Mouse (Mus musculus) olfactory bulb, adult 2 months (tissue): Measurements from ENCODE around the gene Vwa7. TPM values are rescaled to one million over a fixed set of nuclear protein-coding genes. Genes with fewer than 3 reads are reported as not detected.

Experiments
- H3K27ac ChIP-seq: fragments of 200-500 bp; 2 replicates; pipeline ENCODE4 v1.5.1; 2012; ENCODE audit warnings: low read depth, low read length; ENCODE audit not compliant: insufficient read depth
- H3K4me1 ChIP-seq: fragments of 200-500 bp; 2 replicates; pipeline ENCODE4 v1.6.1; 2012; ENCODE audit warnings: low read length; ENCODE audit not compliant: control insufficient read depth, insufficient read depth
- H3K4me3 ChIP-seq: fragments of 200-500 bp; 2 replicates; pipeline ENCODE4 v1.5.1; 2012; ENCODE audit warnings: mild to moderate bottlenecking, low read depth, low read length, moderate library complexity; ENCODE audit not compliant: insufficient read depth
- CTCF ChIP-seq: fragments of 200-500 bp; IDR thresholded peaks from 2 replicates; pipeline ENCODE4 v1.5.1; 2012; ENCODE audit warnings: low read depth, mild to moderate bottlenecking, low read length, moderate library complexity; ENCODE audit not compliant: insufficient read depth
- POLR2A ChIP-seq: fragments of 200-500 bp; IDR thresholded peaks from 2 replicates; pipeline ENCODE4 v1.6.1; 2012; ENCODE audit warnings: mild to moderate bottlenecking, low read depth, low read length, moderate library complexity; ENCODE audit not compliant: insufficient read depth
- WGBS: fragments of 180-500 bp; shearing (Covaris S2); methylation state at CpG from one replicate; pipeline ENCODE4 v1.1.7; 2018; 5-methylcytosine and 5-hydroxymethylcytosine counted together
- polyA plus RNA-seq: library from polyadenylated mRNA; stranded (reverse); fragments of >200 nt; gene quantifications from 2 replicates; pipeline ENCODE4 v1.2.4, GENCODE M21; 2012; ENCODE audit warnings: low replicate concordance; ENCODE audit not compliant: missing spikeins, insufficient read depth, insufficient read length

Gene Vwa7
- polyA plus RNA-seq, 1 experiment = not detected

- Histone ChIP-seq H3K4me3 (no peak overlapping the region), H3K27ac (no peak overlapping the region), H3K4me1 (peaks cover 8% of the 10 kb centered on the region; the same call in 1 of the 2 replicates)
- 75% methylated on average over 17 of the region's 17 CpGs for WGBS
- TF ChIP-seq CTCF = no peak
- no peak for TF ChIP-seq POLR2A
These were observed 52.0 kb downstream of the Vwa7 start for GRCm38 (mm10) chr17:35068213-35068914.

DNA sequence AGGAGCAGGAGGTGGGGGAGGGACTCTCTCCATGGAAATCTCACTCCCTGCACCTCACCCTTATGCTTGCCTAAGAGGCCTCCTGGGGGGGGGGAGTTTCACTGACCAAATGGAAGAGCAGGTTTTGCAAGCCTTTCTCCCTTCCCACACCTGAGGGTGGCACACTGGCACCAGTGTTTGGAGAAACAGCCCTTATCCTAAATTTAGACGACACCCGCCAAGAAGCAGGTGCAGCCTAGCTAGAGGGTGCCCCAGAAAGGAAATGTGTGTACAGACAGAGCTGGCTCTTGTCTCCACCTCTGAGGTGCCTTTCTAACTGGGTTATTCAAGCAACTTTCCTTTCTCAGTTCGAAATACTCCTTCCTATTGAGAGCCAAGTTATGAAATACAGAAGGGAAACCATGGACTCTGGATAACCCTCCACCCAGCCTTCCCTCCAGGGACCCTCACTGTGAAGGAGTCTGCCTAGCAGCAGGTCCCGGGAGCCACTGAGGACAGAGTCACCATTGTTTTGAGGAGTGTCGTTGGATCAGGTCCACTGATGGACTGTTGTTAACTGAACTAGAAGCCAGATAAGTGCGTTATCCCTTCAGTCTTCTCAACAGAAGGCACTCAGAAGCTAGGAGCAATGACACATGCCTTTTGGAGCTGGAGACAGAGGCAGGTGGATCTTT is 54.3 kb downstream of the Vwa7 start:
- H3K4me3 ChIP-seq = no peak overlapping the region
- WGBS = 45% methylated on average over 6 of the region's 6 CpGs
- TF ChIP-seq CTCF (no peak), POLR2A (no peak)
- no peak overlapping the region for H3K27ac ChIP-seq
- no peaks in the 10 kb centered on the region for H3K4me1 ChIP-seq

DNA sequence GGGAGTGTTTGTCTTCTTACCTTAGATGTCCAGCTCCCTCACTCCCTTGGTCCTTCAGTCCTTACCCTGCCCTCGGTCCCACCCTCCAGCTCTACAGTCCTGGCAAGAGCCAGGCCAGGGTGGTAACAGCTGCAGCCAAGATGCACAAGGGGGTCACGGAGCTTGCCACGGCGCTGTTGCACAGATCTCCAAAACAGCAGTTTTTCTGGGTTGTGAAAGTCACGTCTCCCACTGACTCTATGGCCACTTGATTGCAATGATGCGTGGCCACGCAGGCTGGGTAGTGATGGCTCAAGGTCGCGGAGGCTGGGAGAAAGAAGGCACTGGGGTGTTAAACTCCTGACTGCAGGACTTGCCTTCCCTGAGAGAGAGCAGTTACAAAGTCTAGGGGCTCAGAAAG is 55.1 kb downstream of the Vwa7 start:
- 86% methylated on average over 9 of the region's 9 CpGs for WGBS
- Histone ChIP-seq H3K4me1 (no peaks in the 10 kb centered on the region), H3K27ac (no peak overlapping the region), H3K4me3 (no peak overlapping the region)
- TF ChIP-seq POLR2A = no peak
- TF ChIP-seq CTCF = no peak

- no peak overlapping the region for H3K4me3 ChIP-seq
- no peak overlapping the region for H3K27ac ChIP-seq
- 73% methylated on average over 17 of the region's 17 CpGs for WGBS
- TF ChIP-seq POLR2A = no peak
- TF ChIP-seq CTCF = no peak
- peaks cover 10% of the 10 kb centered on the region; the same call in 1 of the 2 replicates for H3K4me1 ChIP-seq
These were observed 57.7 kb downstream of the Vwa7 start for GRCm38 (mm10) chr17:35074097-35074496.

Other genes starting within 250 kb of the Vwa7 start
- not detected in 2 replicates for gene Cyp21a1, start 212.0 kb upstream of the Vwa7 start, polyA plus RNA-seq
- gene Stk19, start 179.6 kb upstream of the Vwa7 start, polyA plus RNA-seq = not detected in 2 replicates
- not detected in 2 replicates for gene Dxo, start 179.6 kb upstream of the Vwa7 start, polyA plus RNA-seq
- not detected in 2 replicates for gene Skiv2l, start 166.4 kb upstream of the Vwa7 start, polyA plus RNA-seq
- not detected in 2 replicates for gene Nelfe, start 166.2 kb upstream of the Vwa7 start, polyA plus RNA-seq
- not detected in 2 replicates for gene Cfb, start 154.1 kb upstream of the Vwa7 start, polyA plus RNA-seq
- gene Zbtb12, start 137.1 kb upstream of the Vwa7 start, polyA plus RNA-seq = not detected in 2 replicates
- not detected in 2 replicates for gene Gm20547, start 134.5 kb upstream of the Vwa7 start, polyA plus RNA-seq
- gene C2, start 118.3 kb upstream of the Vwa7 start, polyA plus RNA-seq = not detected in 2 replicates
- 130 TPM in 1 of 2 replicates, not detected in the other for gene Ehmt2, start 118.1 kb upstream of the Vwa7 start, polyA plus RNA-seq
- gene Slc44a4, start 102.1 kb upstream of the Vwa7 start, polyA plus RNA-seq = not detected in 2 replicates
- gene Neu1, start 85.3 kb upstream of the Vwa7 start, polyA plus RNA-seq = not detected in 2 replicates
- gene Hspa1b, start 57.3 kb upstream of the Vwa7 start, polyA plus RNA-seq = not detected in 2 replicates
- gene Gm20481, start 46.7 kb upstream of the Vwa7 start, polyA plus RNA-seq = not detected in 2 replicates
- gene Hspa1a, start 44.4 kb upstream of the Vwa7 start, polyA plus RNA-seq = not detected in 2 replicates
- gene Hspa1l, start 43.9 kb upstream of the Vwa7 start, polyA plus RNA-seq = not detected in 2 replicates
- gene Lsm2, start 34.7 kb upstream of the Vwa7 start, polyA plus RNA-seq = not detected in 2 replicates
- gene Vars, start 15.6 kb upstream of the Vwa7 start, polyA plus RNA-seq = not detected in 2 replicates
- gene Sapcd1, start 11.4 kb downstream of the Vwa7 start, polyA plus RNA-seq = not detected in 2 replicates
- gene Msh5, start 30.2 kb downstream of the Vwa7 start, polyA plus RNA-seq = not detected in 2 replicates
- not detected in 2 replicates for gene Clic1, start 33.4 kb downstream of the Vwa7 start, polyA plus RNA-seq
- gene Ddah2, start 42.5 kb downstream of the Vwa7 start, polyA plus RNA-seq = not detected in 2 replicates
- gene Ly6g6c, start 48.8 kb downstream of the Vwa7 start, polyA plus RNA-seq = not detected in 2 replicates
- not detected in 2 replicates for gene Mpig6b, start 49.6 kb downstream of the Vwa7 start, polyA plus RNA-seq
- gene Ly6g6e, start 60.3 kb downstream of the Vwa7 start, polyA plus RNA-seq = not detected in 2 replicates
- gene Ly6g6d, start 61.5 kb downstream of the Vwa7 start, polyA plus RNA-seq = not detected in 2 replicates
- gene Ly6g6f, start 69.0 kb downstream of the Vwa7 start, polyA plus RNA-seq = not detected in 2 replicates
- not detected in 2 replicates for gene Abhd16a, start 72.7 kb downstream of the Vwa7 start, polyA plus RNA-seq
- not detected in 2 replicates for gene Ly6g5c, start 91.7 kb downstream of the Vwa7 start, polyA plus RNA-seq
- gene Ly6g5b, start 98.8 kb downstream of the Vwa7 start, polyA plus RNA-seq = not detected in 2 replicates
- not detected in 2 replicates for gene Gpank1, start 104.9 kb downstream of the Vwa7 start, polyA plus RNA-seq
- not detected in 2 replicates for gene Csnk2b, start 105.5 kb downstream of the Vwa7 start, polyA plus RNA-seq
- gene D17H6S53E, start 109.8 kb downstream of the Vwa7 start, polyA plus RNA-seq = not detected in 2 replicates
- gene Apom, start 115.5 kb downstream of the Vwa7 start, polyA plus RNA-seq = not detected in 2 replicates
- gene Bag6, start 118.6 kb downstream of the Vwa7 start, polyA plus RNA-seq = 684 TPM in 1 of 2 replicates, not detected in the other
- 146 and 391 TPM in 2 replicates for gene Prrc2a, start 148.3 kb downstream of the Vwa7 start, polyA plus RNA-seq
- not detected in 2 replicates for gene Aif1, start 159.5 kb downstream of the Vwa7 start, polyA plus RNA-seq
- gene Lst1, start 171.9 kb downstream of the Vwa7 start, polyA plus RNA-seq = not detected in 2 replicates
- gene Ltb, start 177.9 kb downstream of the Vwa7 start, polyA plus RNA-seq = not detected in 2 replicates
- not detected in 2 replicates for gene Tnf, start 185.4 kb downstream of the Vwa7 start, polyA plus RNA-seq
- not detected in 2 replicates for gene Lta, start 188.8 kb downstream of the Vwa7 start, polyA plus RNA-seq
- not detected in 2 replicates for gene Gm16181, start 204.3 kb downstream of the Vwa7 start, polyA plus RNA-seq
- gene Atp6v1g2, start 217.1 kb downstream of the Vwa7 start, polyA plus RNA-seq = not detected in 2 replicates
- gene Nfkbil1, start 219.2 kb downstream of the Vwa7 start, polyA plus RNA-seq = not detected in 2 replicates
- 290 and 359 TPM in 2 replicates for gene Ddx39b, start 225.2 kb downstream of the Vwa7 start, polyA plus RNA-seq
- 345 and 592 TPM in 2 replicates for gene H2-D1, start 246.2 kb downstream of the Vwa7 start, polyA plus RNA-seq